Mouse (Mus musculus) adrenal gland, adult (tissue): ENCODE measurements around the gene Gpc5.
A peak's percentile ranks its signal among the peaks of the same experiment; 100 is the strongest.

Experiments used
- DNase-seq, 2 experiments: peaks; one replicate each; pipeline ENCODE4 v3.0.0; 2022 to 2023; ENCODE audit warnings: low spot score in 1 of 2; ENCODE audit not compliant: inconsistent age in 2 of 2

Gene Gpc5

DNA sequence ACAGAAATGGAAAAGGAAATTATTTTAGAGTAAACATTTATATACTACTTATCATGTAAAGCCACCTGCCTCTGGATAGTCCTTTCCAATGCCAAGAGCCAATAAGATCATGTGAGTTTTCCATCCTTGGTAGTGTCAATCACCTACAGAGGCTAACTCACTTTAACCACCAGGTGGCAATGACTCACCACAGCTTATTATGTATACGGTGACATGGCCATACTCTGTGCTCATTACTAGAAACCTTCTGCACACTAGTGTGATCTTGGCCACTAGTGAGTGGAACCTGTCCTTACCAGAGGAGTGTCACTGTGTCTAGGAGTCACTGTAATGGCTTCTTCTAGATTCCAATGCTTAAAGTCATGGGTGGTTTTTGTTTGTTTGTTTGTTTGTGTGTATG is 1468.0 kb downstream of the Gpc5 start:
- peak in 1 of 2 experiments; percentile 40 for DNase-seq
